Mouse (Mus musculus): Measurements from ENCODE around the gene Comp. TPM values are rescaled to one million over a fixed set of nuclear protein-coding genes. Genes with fewer than 3 reads are reported as not detected.

The Comp gene
- 1.1 and 1.3 TPM in 2 replicates for polyA plus RNA-seq (2015; fragmentation: Nextera tagmentation; extraction: Ambion mirVana)

GRCm38 (mm10) chr8:70373397-70374317 is at the start of gene Comp:
Comp (plus strand) TSS chr8:70373558.

GRCm38 (mm10) chr8:70329124-70329834 is 44.1 kb upstream of the Comp start, which contains the start of gene Gdf1:
Gdf1 (plus strand) TSS chr8:70329817.

GRCm38 (mm10) chr8:70353194-70353817 is 20.1 kb upstream of the Comp start, which contains the start of gene Upf1:
Upf1 (minus strand) TSS chr8:70353278.

Other genes starting within 250 kb of the Comp start
- 47.6 and 50.5 TPM in 2 replicates for gene Nr2c2ap, start 242.2 kb upstream of the Comp start, polyA plus RNA-seq (2015; fragmentation: Nextera tagmentation; extraction: Ambion mirVana)
- 9.5 and 10.8 TPM in 2 replicates for gene Rfxank, start 234.4 kb upstream of the Comp start, polyA plus RNA-seq (2015; fragmentation: Nextera tagmentation; extraction: Ambion mirVana)
- 57.1 and 64.0 TPM in 2 replicates for gene Borcs8, start 234.1 kb upstream of the Comp start, polyA plus RNA-seq (2015; fragmentation: Nextera tagmentation; extraction: Ambion mirVana)
- 1.8 and 2.2 TPM in 2 replicates for gene Mef2b, start 233.8 kb upstream of the Comp start, polyA plus RNA-seq (2015; fragmentation: Nextera tagmentation; extraction: Ambion mirVana)
- 43.9 and 44.9 TPM in 2 replicates for gene Tmem161a, start 201.2 kb upstream of the Comp start, polyA plus RNA-seq (2015; fragmentation: Nextera tagmentation; extraction: Ambion mirVana)
- 9.7 and 11.9 TPM in 2 replicates for gene Slc25a42, start 161.3 kb upstream of the Comp start, polyA plus RNA-seq (2015; fragmentation: Nextera tagmentation; extraction: Ambion mirVana)
- gene Sugp2, start 139.3 kb upstream of the Comp start, polyA plus RNA-seq (2015; fragmentation: Nextera tagmentation; extraction: Ambion mirVana) = 58.4 and 66.4 TPM in 2 replicates
- 103 and 111 TPM in 2 replicates for gene Armc6, start 139.1 kb upstream of the Comp start, polyA plus RNA-seq (2015; fragmentation: Nextera tagmentation; extraction: Ambion mirVana)
- 19.1 and 21.1 TPM in 2 replicates for gene Homer3, start 90.7 kb upstream of the Comp start, polyA plus RNA-seq (2015; fragmentation: Nextera tagmentation; extraction: Ambion mirVana)
- 37.9 and 42.1 TPM in 2 replicates for gene Ddx49, start 71.1 kb upstream of the Comp start, polyA plus RNA-seq (2015; fragmentation: Nextera tagmentation; extraction: Ambion mirVana)
- 301 and 337 TPM in 2 replicates for gene Cope, start 71.0 kb upstream of the Comp start, polyA plus RNA-seq (2015; fragmentation: Nextera tagmentation; extraction: Ambion mirVana)
- 64.3 and 66.1 TPM in 2 replicates for gene Cers1, start 57.8 kb upstream of the Comp start, polyA plus RNA-seq (2015; fragmentation: Nextera tagmentation; extraction: Ambion mirVana)
- gene Gdf1, start 43.7 kb upstream of the Comp start, polyA plus RNA-seq (2015; fragmentation: Nextera tagmentation; extraction: Ambion mirVana) = 6.2 and 9.8 TPM in 2 replicates
- 11.1 and 12.8 TPM in 2 replicates for gene Upf1, start 20.3 kb upstream of the Comp start, polyA plus RNA-seq (2015; fragmentation: Nextera tagmentation; extraction: Ambion mirVana)
- 37.6 and 49.6 TPM in 2 replicates for gene Crtc1, start 66.0 kb downstream of the Comp start, polyA plus RNA-seq (2015; fragmentation: Nextera tagmentation; extraction: Ambion mirVana)
- gene Klhl26, start 103.4 kb downstream of the Comp start, polyA plus RNA-seq (2015; fragmentation: Nextera tagmentation; extraction: Ambion mirVana) = 31.4 and 33.0 TPM in 2 replicates
- gene Tmem59l, start 113.8 kb downstream of the Comp start, polyA plus RNA-seq (2015; fragmentation: Nextera tagmentation; extraction: Ambion mirVana) = 261 and 281 TPM in 2 replicates
- 19.6 and 21.2 TPM in 2 replicates for gene Crlf1, start 119.6 kb downstream of the Comp start, polyA plus RNA-seq (2015; fragmentation: Nextera tagmentation; extraction: Ambion mirVana)
- gene Rex1bd, start 133.2 kb downstream of the Comp start, polyA plus RNA-seq (2015; fragmentation: Nextera tagmentation; extraction: Ambion mirVana) = 212 and 215 TPM in 2 replicates
- 753 and 869 TPM in 2 replicates for gene Uba52, start 137.2 kb downstream of the Comp start, polyA plus RNA-seq (2015; fragmentation: Nextera tagmentation; extraction: Ambion mirVana)
- 305 and 354 TPM in 2 replicates for gene Fkbp8, start 154.2 kb downstream of the Comp start, polyA plus RNA-seq (2015; fragmentation: Nextera tagmentation; extraction: Ambion mirVana)
- gene Kxd1, start 154.4 kb downstream of the Comp start, polyA plus RNA-seq (2015; fragmentation: Nextera tagmentation; extraction: Ambion mirVana) = 52.3 and 54.9 TPM in 2 replicates
- gene Ell, start 165.9 kb downstream of the Comp start, polyA plus RNA-seq (2015; fragmentation: Nextera tagmentation; extraction: Ambion mirVana) = 11.4 and 14.1 TPM in 2 replicates
- 113 TPM in 2 replicates for gene Isyna1, start 220.8 kb downstream of the Comp start, polyA plus RNA-seq (2015; fragmentation: Nextera tagmentation; extraction: Ambion mirVana)
- 221 and 251 TPM in 2 replicates for gene Ssbp4, start 235.3 kb downstream of the Comp start, polyA plus RNA-seq (2015; fragmentation: Nextera tagmentation; extraction: Ambion mirVana)
- gene Lrrc25, start 242.6 kb downstream of the Comp start, polyA plus RNA-seq (2015; fragmentation: Nextera tagmentation; extraction: Ambion mirVana) = 2.3 and 2.5 TPM in 2 replicates